Mouse (Mus musculus): Measurements from ENCODE around the gene Fbxo5. TPM values are rescaled to one million over a fixed set of nuclear protein-coding genes. Genes with fewer than 3 reads are reported as not detected.

Fbxo5 gene
- polyA plus RNA-seq, 1 experiment from 2014 or later, result 13.7 TPM

GRCm38 (mm10) chr10:5800490-5800889 lies 4.9 kb downstream of the Fbxo5 start:
- ATAC-seq (ENCODE audit: low FRiP score) (no peak), DNase-seq (ENCODE audit: low spot score) (no peak)
- Histone ChIP-seq H3K4me3 (replicated peaks; ENCODE audit: low read length) (no peak overlapping the region), H3K4me2 (replicated peaks) (no peak overlapping the region), H3K27ac (no peak overlapping the region), H3K36me3 (replicated peaks; ENCODE audit: control insufficient read depth, insufficient read depth) (peaks cover 25% of the 10 kb centered on the region), H3K9me3 (ENCODE audit: control insufficient read depth, low read length) (no peaks in the 10 kb centered on the region), H3K27me3 (ENCODE audit: control insufficient read depth, insufficient read depth, low read length) (no peaks in the 10 kb centered on the region), H3K9ac (no peak overlapping the region), H3K4me1 (replicated peaks; ENCODE audit: control insufficient read depth, insufficient read depth, low read length) (peaks cover 18% of the 10 kb centered on the region)
- 97% methylated on average over 1 of the region's 1 CpGs for WGBS

- Histone ChIP-seq H3K4me3 (replicated peaks; ENCODE audit: low read length) (no peak overlapping the region), H3K4me1 (replicated peaks; ENCODE audit: control insufficient read depth, insufficient read depth, low read length) (peaks cover 4% of the 10 kb centered on the region; the same call in 1 of the 2 replicates), H3K9me3 (ENCODE audit: control insufficient read depth, low read length) (no peaks in the 10 kb centered on the region), H3K27ac (no peak overlapping the region), H3K9ac (no peak overlapping the region), H3K4me2 (replicated peaks) (no peak overlapping the region), H3K27me3 (ENCODE audit: control insufficient read depth, insufficient read depth, low read length) (no peaks in the 10 kb centered on the region), H3K36me3 (replicated peaks; ENCODE audit: control insufficient read depth, insufficient read depth) (peaks cover 25% of the 10 kb centered on the region)
- no peak for DNase-seq (ENCODE audit: low spot score)
- 80% methylated on average over 4 of the region's 4 CpGs for WGBS
- no peak for ATAC-seq (ENCODE audit: low FRiP score)
Observed at GRCm38 (mm10) chr10:5798069-5798468, 7.3 kb downstream of the Fbxo5 start.

GRCm38 (mm10) chr10:5790657-5791056 lies 14.7 kb downstream of the Fbxo5 start:
- DNase-seq (ENCODE audit: low spot score) (peak; percentile 80), ATAC-seq (ENCODE audit: low FRiP score) (no peak)
- Histone ChIP-seq H3K9me3 (ENCODE audit: control insufficient read depth, low read length) (no peaks in the 10 kb centered on the region), H3K27me3 (ENCODE audit: control insufficient read depth, insufficient read depth, low read length) (no peaks in the 10 kb centered on the region), H3K9ac (no peak overlapping the region), H3K27ac (no peak overlapping the region), H3K36me3 (replicated peaks; ENCODE audit: control insufficient read depth, insufficient read depth) (no peaks in the 10 kb centered on the region), H3K4me1 (replicated peaks; ENCODE audit: control insufficient read depth, insufficient read depth, low read length) (no peaks in the 10 kb centered on the region), H3K4me3 (replicated peaks; ENCODE audit: low read length) (no peak overlapping the region), H3K4me2 (replicated peaks) (no peak overlapping the region)
- 20% methylated on average over 12 of the region's 12 CpGs for whole genome bisulfite sequencing

DNA sequence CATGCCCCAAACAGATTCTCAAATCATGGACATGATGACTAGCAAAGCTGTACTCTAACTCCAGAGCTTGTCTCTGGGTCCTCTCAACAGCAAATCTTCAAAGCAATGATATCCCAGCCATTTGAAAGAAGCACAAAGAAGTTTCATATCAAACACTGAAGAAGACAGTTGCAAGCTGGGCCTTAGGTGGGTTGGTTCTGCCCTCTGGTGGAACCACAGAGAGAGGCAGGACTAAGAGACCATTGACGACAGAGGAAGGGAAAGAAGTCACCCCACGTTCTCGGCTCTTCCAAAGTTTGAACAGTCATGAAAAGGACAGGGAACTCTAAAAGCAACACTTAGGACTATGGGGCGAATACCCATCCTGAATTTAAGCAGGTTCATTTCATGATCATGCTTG lies 18.5 kb downstream of the Fbxo5 start:
- no peak overlapping the region for H3K4me2 ChIP-seq (replicated peaks)
- whole genome bisulfite sequencing, result 30% methylated on average over 4 of the region's 4 CpGs

More for the DNA sequence above, 18.5 kb downstream of the Fbxo5 start:
- no peak for ATAC-seq (ENCODE audit: low FRiP score)
- Histone ChIP-seq H3K36me3 (replicated peaks; ENCODE audit: control insufficient read depth, insufficient read depth) (no peaks in the 10 kb centered on the region), H3K4me3 (replicated peaks; ENCODE audit: low read length) (no peak overlapping the region), H3K27me3 (ENCODE audit: control insufficient read depth, insufficient read depth, low read length) (no peaks in the 10 kb centered on the region), H3K27ac (no peak overlapping the region), H3K9me3 (ENCODE audit: control insufficient read depth, low read length) (no peaks in the 10 kb centered on the region), H3K4me1 (replicated peaks; ENCODE audit: control insufficient read depth, insufficient read depth, low read length) (no peaks in the 10 kb centered on the region), H3K9ac (no peak overlapping the region)
- peak; percentile 45 for DNase-seq (ENCODE audit: low spot score)

Other genes starting within 250 kb of the Fbxo5 start
- 1.3 and 1.6 TPM in 2 replicates for gene Myct1, start 211.8 kb downstream of the Fbxo5 start, polyA plus RNA-seq (2014; fragmentation: Nextera tagmentation; extraction: Ambion mirVana)
- 2.2 and 2.9 TPM in 2 replicates for gene Vip, start 166.4 kb downstream of the Fbxo5 start, polyA plus RNA-seq (2014; fragmentation: Nextera tagmentation; extraction: Ambion mirVana)
- 11.6 and 12.2 TPM in 2 replicates for gene Mtrf1l, start 18.3 kb upstream of the Fbxo5 start, polyA plus RNA-seq (2014; fragmentation: Nextera tagmentation; extraction: Ambion mirVana)
- gene Rgs17, start 116.8 kb upstream of the Fbxo5 start, polyA plus RNA-seq (2014; fragmentation: Nextera tagmentation; extraction: Ambion mirVana), result 29.1 and 29.5 TPM in 2 replicates